Mouse (Mus musculus) hindbrain, embryonic 12.5 days (tissue): ENCODE results near the gene Nav3. TPM values are rescaled to one million over a fixed set of nuclear protein-coding genes. Genes with fewer than 3 reads are reported as not detected.
A peak's percentile ranks its signal among the peaks of the same experiment; 100 is the strongest.

Experiments
- ATAC-seq: fragments of 200-750 bp; cut with Nextera tagmentation; 2 replicates; pipeline ENCODE4 v1.8.0; 2017; ENCODE audit warnings: moderate TSS enrichment; ENCODE audit not compliant: low FRiP score
- H3K27ac ChIP-seq: fragments of 300-500 bp; sonication (generic); 2 replicates; pipeline ENCODE4 v1.5.1; 2016; ENCODE audit warnings: mild to moderate bottlenecking
- H3K27me3 ChIP-seq: fragments of 300-500 bp; sonication (generic); 2 replicates; pipeline ENCODE4 v1.6.1; 2016; ENCODE audit warnings: mild to moderate bottlenecking
- H3K36me3 ChIP-seq: fragments of 300-500 bp; sonication (generic); 2 replicates; pipeline ENCODE4 v1.6.1; 2016; ENCODE audit warnings: mild to moderate bottlenecking
- H3K4me1 ChIP-seq: fragments of 300-500 bp; sonication (generic); 2 replicates; pipeline ENCODE4 v1.6.1; 2016
- H3K4me2 ChIP-seq: fragments of 300-500 bp; sonication (generic); replicated peaks from 2 replicates; pipeline ENCODE4 v1.6.1; 2016; ENCODE audit warnings: mild to moderate bottlenecking
- H3K4me3 ChIP-seq: fragments of 300-500 bp; sonication (generic); 2 replicates; pipeline ENCODE4 v1.5.1; 2016; ENCODE audit warnings: mild to moderate bottlenecking
- H3K9ac ChIP-seq: fragments of 300-500 bp; sonication (generic); 2 replicates; pipeline ENCODE4 v1.6.1; 2016; ENCODE audit warnings: mild to moderate bottlenecking, moderate library complexity
- H3K9me3 ChIP-seq: fragments of 300-500 bp; sonication (generic); replicated peaks from 2 replicates; pipeline ENCODE4 v1.6.1; 2016; ENCODE audit warnings: mild to moderate bottlenecking
- WGBS: fragments of 180-500 bp; shearing (Covaris S2); methylation state at CpG from one replicate; pipeline ENCODE4 v1.1.7; 2016; 5-methylcytosine and 5-hydroxymethylcytosine counted together
- polyA plus RNA-seq: library from polyadenylated mRNA; unstranded; fragments of >200 nt; fragmentation: Nextera tagmentation; extraction: Ambion mirVana; gene quantifications from 2 replicates; pipeline ENCODE4 v1.2.1, GENCODE M21; 2016

The Nav3 gene
- polyA plus RNA-seq, 1 experiment from 2014 or later = 16.0 TPM

DNA sequence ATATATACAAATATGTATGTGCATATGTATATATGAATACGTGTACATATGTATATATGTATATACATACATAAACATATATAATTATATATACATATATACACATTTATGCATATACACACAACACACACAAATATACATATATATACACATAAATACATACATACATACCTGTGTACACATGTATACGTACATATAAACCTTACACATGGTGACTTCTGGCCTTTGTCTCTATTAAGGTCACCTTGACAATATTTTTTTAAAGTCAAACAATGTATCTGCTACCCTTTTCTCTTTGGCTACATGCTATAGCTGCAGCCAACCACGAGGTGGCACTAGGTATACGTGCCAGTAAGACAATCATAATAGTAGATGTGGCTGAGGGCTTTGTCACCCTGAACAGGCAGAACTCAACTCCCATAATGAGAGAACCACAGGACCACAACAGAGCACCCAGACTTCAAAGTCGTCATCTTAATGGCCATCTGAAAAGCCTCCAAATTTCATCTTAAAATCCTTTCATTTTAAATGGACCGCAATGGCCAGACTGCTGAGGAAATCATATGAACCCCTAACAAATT lies 535.3 kb downstream of the Nav3 start:
- 14% methylated on average over 6 of the region's 6 CpGs for WGBS
- ATAC-seq = peak; percentile 88
- no peak overlapping the region for H3K9ac ChIP-seq

DNA sequence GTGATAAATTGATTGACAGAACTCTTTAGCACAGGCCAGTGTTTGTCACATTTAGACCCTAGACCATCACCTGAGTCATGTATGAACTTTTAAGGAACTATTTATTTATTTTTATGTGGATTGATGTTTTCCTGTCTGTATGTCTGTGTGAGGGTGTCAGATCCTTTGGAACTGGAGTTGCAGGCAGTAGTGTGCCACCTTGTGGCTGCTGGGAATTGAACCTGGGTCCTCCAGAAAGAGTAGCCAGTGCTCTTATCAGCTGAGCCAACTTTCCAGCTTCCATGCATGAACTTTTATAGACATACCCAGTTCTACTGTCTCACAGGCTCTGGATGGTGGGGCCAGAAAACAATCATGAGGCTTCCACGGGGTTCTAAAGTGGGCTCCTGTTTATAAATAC lies 536.5 kb downstream of the Nav3 start:
- H3K27me3 ChIP-seq = no peaks in the 10 kb centered on the region
- no peak overlapping the region for H3K27ac ChIP-seq
- no peak overlapping the region for H3K4me2 ChIP-seq
- no peak for ATAC-seq
- no peak overlapping the region for H3K4me3 ChIP-seq
- H3K9ac ChIP-seq = no peak overlapping the region
- no peaks in the 10 kb centered on the region for H3K9me3 ChIP-seq
- H3K36me3 ChIP-seq = no peaks in the 10 kb centered on the region
- WGBS = 62% methylated on average over 1 of the region's 1 CpGs
- H3K4me1 ChIP-seq = peaks cover 7% of the 10 kb centered on the region; the same call in 1 of the 2 replicates

More for the DNA sequence above, 535.3 kb downstream of the Nav3 start:
- no peak overlapping the region for H3K27ac ChIP-seq
- H3K36me3 ChIP-seq = no peaks in the 10 kb centered on the region
- no peaks in the 10 kb centered on the region for H3K27me3 ChIP-seq
- H3K4me2 ChIP-seq = no peak overlapping the region
- H3K9me3 ChIP-seq = no peaks in the 10 kb centered on the region
- H3K4me1 ChIP-seq = peaks cover 7% of the 10 kb centered on the region; the same call in 1 of the 2 replicates
- H3K4me3 ChIP-seq = no peak overlapping the region

DNA sequence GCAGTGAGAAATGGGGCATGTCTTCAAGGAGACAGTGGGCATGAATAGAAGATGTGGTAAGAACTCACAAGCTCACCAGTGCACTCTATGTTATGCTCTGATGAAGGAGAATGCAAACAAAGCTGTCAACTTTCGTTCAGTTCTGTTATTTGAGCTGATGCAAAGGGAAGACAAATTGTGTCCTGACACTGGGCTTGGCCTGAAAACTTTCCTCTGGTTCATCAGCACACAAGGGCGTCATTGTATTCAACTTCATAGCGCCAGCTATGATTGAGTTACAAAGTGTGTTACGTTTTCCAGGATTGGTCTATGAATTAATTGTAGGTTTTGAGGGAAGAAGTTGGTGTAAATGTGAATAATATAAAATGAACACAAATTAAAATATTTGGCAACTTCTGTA lies 548.8 kb downstream of the Nav3 start:
- ATAC-seq = no peak
- 59% methylated on average over 4 of the region's 4 CpGs for WGBS

DNA sequence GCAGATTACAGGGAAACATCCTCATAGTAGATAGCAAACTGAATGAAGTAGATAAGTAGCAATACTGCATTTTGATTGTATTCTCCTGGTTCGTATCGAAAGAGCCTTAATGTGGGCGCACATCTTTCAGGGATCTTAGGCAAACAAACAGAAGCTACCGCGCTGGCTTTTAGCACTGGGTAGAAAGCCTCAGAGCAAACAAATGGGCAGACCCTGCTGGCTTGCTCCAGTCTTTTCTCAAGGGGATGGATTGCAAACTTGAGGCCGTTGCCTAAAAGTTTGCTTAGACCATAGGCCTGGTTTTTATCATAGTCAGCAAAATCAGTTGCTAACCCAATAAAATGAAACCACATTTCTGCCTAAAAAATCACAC lies 549.6 kb downstream of the Nav3 start:
- Histone ChIP-seq H3K27me3 (no peaks in the 10 kb centered on the region), H3K9ac (no peak overlapping the region), H3K27ac (no peak overlapping the region), H3K4me1 (no peaks in the 10 kb centered on the region), H3K4me2 (no peak overlapping the region), H3K36me3 (no peaks in the 10 kb centered on the region), H3K9me3 (0 out of 2 replicates have a peak, but pooled peaks cover 3% of the 10 kb centered on the region), H3K4me3 (no peak overlapping the region)
- 75% methylated on average over 6 of the region's 6 CpGs for WGBS
- no peak for ATAC-seq

More for the DNA sequence above, 548.8 kb downstream of the Nav3 start:
- Histone ChIP-seq H3K27me3 (no peaks in the 10 kb centered on the region), H3K4me1 (no peaks in the 10 kb centered on the region), H3K4me3 (no peak overlapping the region), H3K36me3 (no peaks in the 10 kb centered on the region), H3K9ac (no peak overlapping the region), H3K27ac (no peak overlapping the region), H3K4me2 (no peak overlapping the region), H3K9me3 (0 out of 2 replicates have a peak, but pooled peaks cover 3% of the 10 kb centered on the region)

DNA sequence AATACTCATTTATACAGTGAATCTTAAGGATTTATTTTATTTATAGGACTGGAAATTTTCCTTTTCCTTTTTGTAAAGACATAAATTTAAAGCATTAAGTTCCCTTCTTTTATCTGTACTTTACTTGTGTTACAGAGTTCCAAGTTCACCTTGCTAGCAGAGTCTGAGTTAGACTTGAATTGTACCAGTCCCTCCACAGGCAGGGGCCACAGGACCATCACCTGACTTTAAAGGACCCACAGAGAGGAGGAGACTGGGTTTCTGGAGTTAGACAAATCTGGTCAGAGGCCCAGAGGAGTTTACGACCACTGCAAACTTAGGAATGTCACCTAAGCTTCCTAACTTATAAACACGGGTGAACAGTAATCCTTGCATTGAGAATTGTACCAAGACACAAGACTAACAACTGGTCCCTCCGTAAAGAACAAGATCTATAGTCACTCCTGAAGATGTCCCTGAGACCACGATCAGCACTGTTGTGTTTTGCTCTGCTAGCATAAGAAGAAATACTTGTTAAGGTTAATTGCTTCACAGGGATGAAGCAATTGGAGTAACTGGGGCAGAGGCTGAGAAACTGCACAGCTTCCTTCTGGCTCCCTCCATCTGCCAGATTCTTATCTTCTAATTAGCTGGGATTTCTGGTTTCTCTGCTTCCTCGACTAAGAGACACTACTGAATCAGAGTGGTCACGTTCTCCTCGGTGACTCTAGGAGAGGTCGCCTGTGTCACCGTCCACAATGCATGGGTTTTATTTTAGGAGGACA lies 550.2 kb downstream of the Nav3 start:
- Histone ChIP-seq H3K27me3 (no peaks in the 10 kb centered on the region), H3K36me3 (no peaks in the 10 kb centered on the region), H3K4me1 (no peaks in the 10 kb centered on the region), H3K27ac (no peak overlapping the region), H3K9me3 (0 out of 2 replicates have a peak, but pooled peaks cover 2% of the 10 kb centered on the region), H3K9ac (no peak overlapping the region), H3K4me3 (no peak overlapping the region), H3K4me2 (no peak overlapping the region)
- WGBS = 62% methylated on average over 9 of the region's 9 CpGs
- no peak for ATAC-seq

DNA sequence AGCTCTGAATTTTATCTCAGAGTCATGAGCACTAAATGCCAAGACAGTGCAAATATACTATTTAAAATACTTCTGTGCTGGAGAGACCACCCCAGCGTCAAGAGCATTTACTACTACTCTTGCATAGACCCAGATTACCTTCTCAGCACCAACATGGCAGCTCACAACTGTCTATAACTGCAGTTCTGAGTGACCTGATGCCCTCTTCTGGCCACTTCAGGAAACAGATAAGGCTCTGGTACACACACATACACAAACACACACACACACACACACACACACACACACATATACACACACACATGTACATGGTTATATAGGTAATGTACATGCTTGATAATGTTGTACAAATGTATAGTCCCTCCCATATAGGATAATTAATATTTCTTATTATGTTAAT lies 551.2 kb downstream of the Nav3 start:
- Histone ChIP-seq H3K9ac (no peak overlapping the region), H3K4me1 (no peaks in the 10 kb centered on the region), H3K27ac (no peak overlapping the region), H3K4me3 (no peak overlapping the region), H3K36me3 (no peaks in the 10 kb centered on the region), H3K4me2 (no peak overlapping the region), H3K9me3 (no peaks in the 10 kb centered on the region), H3K27me3 (no peaks in the 10 kb centered on the region)
- ATAC-seq = no peak
- 96% methylated on average over 1 of the region's 1 CpGs for WGBS

DNA sequence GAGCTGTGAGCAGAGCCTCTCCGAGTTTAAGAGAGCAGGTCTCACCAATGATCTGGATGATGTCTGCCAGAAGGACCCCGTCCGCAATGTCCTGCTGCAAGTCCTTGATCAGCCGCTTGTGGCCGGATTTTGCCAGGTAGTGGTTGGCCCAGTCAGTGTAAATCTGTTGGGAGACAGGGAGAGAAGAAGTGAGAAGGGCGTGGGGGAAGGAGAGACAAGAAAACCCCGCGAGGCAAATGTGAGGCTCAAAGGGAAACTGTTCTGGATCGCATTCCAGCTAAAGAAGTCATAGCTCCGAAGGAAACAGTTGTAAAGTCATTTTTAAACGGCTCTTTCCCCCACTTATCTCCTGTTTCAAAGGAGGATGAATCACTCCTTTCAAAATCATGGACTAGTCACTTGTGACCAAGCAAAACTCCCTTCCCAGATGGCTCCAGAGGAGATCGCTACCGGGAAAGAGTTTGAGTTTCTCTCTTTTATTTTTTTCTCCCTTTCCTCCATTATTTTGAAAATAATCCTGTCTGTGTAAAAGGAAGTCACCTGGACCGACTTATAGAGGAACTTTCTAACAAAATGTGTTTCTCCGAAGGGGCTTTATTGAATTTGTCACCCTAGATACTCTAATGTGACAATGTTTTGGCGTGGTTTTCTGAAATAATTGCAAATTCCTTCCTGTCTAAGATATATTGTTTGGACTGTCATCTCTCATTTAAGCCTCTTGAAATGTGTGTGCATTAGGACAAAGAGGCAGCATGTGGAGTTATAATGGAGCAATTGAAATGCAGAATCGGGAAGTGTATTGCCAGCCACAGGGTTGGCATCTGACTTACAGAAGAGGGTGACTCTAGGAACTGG lies 552.1 kb downstream of the Nav3 start:
- Histone ChIP-seq H3K9ac (no peak overlapping the region), H3K27ac (no peak overlapping the region), H3K4me3 (no peak overlapping the region), H3K27me3 (no peaks in the 10 kb centered on the region), H3K4me1 (no peaks in the 10 kb centered on the region), H3K9me3 (no peaks in the 10 kb centered on the region), H3K36me3 (no peaks in the 10 kb centered on the region), H3K4me2 (no peak overlapping the region)
- no peak for ATAC-seq
- 78% methylated on average over 17 of the region's 17 CpGs for WGBS

DNA sequence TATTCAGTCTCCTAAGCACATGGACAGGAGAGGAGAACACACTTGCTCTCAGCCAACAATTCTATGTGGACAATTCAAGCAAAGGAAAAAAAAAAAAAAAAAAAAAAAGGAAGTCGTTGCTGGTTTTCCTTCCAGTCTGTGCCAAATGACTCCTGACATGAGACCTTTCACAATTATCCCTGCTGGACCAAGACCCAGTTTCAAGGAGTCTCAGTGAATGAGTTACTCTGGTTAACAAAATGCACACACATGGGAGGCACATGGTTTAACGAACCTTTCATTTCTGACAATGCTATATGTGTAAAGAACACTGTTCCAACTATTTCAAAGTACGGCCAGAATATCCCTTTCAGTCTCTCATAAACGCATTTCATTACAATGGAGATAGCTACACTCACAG lies 552.8 kb downstream of the Nav3 start:
- H3K4me2 ChIP-seq = no peak overlapping the region
- H3K36me3 ChIP-seq = no peaks in the 10 kb centered on the region
- H3K4me1 ChIP-seq = no peaks in the 10 kb centered on the region
- H3K4me3 ChIP-seq = no peak overlapping the region
- no peak overlapping the region for H3K9ac ChIP-seq
- no peak for ATAC-seq
- 85% methylated on average over 4 of the region's 4 CpGs for WGBS
- no peak overlapping the region for H3K27ac ChIP-seq
- no peaks in the 10 kb centered on the region for H3K9me3 ChIP-seq
- no peaks in the 10 kb centered on the region for H3K27me3 ChIP-seq

DNA sequence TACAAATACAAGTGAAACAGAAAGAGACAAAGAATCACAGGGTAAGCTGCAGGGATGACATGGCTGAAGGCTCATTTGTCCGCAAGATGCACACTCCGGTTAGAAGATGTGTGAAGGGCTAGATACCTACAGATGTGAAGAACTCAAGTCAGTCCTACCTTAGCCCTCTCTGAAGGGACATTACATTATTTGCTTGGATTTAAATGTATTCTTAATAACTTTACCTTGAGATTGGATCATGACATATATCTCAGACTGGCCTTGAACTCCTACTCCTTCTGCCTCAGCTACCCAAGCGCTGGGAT lies 566.9 kb downstream of the Nav3 start:
- Histone ChIP-seq H3K9ac (no peak overlapping the region), H3K27ac (0 out of 2 replicates have a peak overlapping the region, but pooled peaks have one; percentile 44), H3K4me1 (peaks cover 6% of the 10 kb centered on the region; the same call in 1 of the 2 replicates), H3K4me2 (no peak overlapping the region), H3K4me3 (no peak overlapping the region), H3K9me3 (no peaks in the 10 kb centered on the region), H3K36me3 (no peaks in the 10 kb centered on the region), H3K27me3 (no peaks in the 10 kb centered on the region)
- ATAC-seq = peak; percentile 35; the same call in 1 of the 2 replicates
- 66% methylated on average over 3 of the region's 3 CpGs for WGBS

DNA sequence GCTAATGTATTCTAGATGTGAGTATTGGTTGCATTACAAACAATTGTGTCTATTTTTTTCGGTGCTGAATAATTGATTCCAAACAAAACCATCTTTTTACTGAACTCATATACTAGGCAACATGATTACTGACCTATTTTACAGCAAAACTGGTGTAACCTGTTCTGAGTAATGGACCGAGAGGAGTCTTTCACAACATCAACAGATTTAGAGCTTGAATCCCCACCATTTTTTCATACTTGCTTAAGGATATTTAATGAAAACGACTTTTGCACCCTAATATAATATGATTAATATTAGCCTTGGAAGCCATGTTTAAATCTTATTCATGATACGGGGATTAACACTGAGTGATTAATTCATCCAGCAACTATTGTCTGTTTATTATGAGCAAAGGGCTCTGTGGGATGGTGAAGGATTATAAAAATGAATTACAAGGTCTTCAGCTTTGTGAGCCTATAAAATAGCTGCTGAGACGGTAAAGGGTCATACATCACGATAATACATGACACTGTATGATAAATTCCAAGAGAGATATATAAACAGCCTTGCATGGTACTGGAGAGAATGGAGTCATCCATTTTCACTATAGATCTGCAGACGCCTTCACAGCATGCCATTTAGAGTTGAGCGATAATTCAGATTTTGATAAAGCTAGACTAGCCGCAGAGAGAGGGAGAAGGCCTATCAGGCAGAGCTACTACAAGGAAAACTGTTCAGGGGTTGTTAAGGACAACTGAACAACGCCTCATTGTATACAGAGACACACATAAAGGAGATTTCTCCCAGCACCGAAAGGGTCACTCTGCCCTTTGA lies 567.4 kb downstream of the Nav3 start:
- Histone ChIP-seq H3K9ac (no peak overlapping the region), H3K9me3 (no peaks in the 10 kb centered on the region), H3K27ac (0 out of 2 replicates have a peak overlapping the region, but pooled peaks have one; percentile 44), H3K4me2 (no peak overlapping the region), H3K4me3 (no peak overlapping the region), H3K27me3 (no peaks in the 10 kb centered on the region), H3K4me1 (peaks cover 6% of the 10 kb centered on the region; the same call in 1 of the 2 replicates), H3K36me3 (no peaks in the 10 kb centered on the region)
- WGBS = 66% methylated on average over 11 of the region's 11 CpGs
- ATAC-seq = peak; percentile 46

DNA sequence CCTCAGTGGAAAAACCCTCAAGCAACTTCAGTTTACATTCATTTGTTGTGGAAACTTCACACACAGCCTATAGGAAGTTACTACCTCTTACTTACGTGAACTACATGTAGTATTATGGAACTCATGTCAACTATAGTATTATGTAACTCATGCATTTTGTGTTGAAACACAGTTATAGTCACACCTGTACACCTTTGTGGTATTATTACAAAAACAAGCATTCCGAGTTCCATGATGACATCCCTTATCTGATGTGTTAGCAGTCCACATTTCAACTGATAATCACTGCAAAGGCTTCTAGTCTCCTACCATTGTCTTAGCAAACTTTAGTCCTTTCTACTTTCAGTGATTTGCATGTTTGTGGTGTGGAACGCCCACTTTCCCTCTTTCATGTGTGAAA lies 568.8 kb downstream of the Nav3 start:
- 77% methylated on average over 3 of the region's 3 CpGs for WGBS

More for the DNA sequence above, 568.8 kb downstream of the Nav3 start:
- Histone ChIP-seq H3K4me3 (no peak overlapping the region), H3K9ac (no peak overlapping the region), H3K4me1 (peaks cover 6% of the 10 kb centered on the region; the same call in 1 of the 2 replicates), H3K27me3 (no peaks in the 10 kb centered on the region), H3K9me3 (no peaks in the 10 kb centered on the region), H3K36me3 (no peaks in the 10 kb centered on the region), H3K27ac (no peak overlapping the region), H3K4me2 (no peak overlapping the region)
- no peak for ATAC-seq
